Mouse (Mus musculus) kidney, adult 10 weeks (tissue): ENCODE measurements around the gene Stap1. TPM values are rescaled to one million over a fixed set of nuclear protein-coding genes. Genes with fewer than 3 reads are reported as not detected.

ENCODE experiments used
- polyA plus RNA-seq: library from polyadenylated mRNA; stranded (reverse); fragments of 350-450 nt; fragmentation: Illumina TruSeq; extraction: RNeasy Lipid Tissue Mini Kit (QIAGEN cat#74804); gene quantifications from one replicate; pipeline ENCODE4 v1.2.3, GENCODE M21; 2014; ENCODE audit warnings: low read depth, low replicate concordance

Stap1 gene
- polyA plus RNA-seq, result 10.9 TPM

DNA sequence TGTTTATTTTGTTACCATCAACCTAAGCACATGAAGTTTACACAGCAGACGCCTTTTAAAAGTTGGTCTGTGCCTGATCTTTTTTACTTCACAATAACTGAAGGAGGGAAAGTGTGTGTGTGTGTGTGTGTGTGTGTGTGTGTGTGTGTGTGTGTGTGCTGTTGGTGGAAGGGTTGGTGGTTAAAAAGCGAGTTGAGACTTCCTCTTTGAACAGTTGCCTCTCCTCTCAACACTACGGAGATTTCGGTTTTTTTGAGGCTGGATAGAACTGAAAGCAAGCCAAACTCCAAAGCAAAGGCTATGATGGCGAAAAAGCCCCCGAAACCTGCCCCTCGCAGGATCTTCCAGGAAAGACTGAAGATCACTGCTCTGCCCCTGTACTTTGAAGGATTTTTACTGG, at the start of gene Stap1:
TSS of gene Stap1 (plus strand) at position 209 of the 400 bp plus-strand sequence.

DNA sequence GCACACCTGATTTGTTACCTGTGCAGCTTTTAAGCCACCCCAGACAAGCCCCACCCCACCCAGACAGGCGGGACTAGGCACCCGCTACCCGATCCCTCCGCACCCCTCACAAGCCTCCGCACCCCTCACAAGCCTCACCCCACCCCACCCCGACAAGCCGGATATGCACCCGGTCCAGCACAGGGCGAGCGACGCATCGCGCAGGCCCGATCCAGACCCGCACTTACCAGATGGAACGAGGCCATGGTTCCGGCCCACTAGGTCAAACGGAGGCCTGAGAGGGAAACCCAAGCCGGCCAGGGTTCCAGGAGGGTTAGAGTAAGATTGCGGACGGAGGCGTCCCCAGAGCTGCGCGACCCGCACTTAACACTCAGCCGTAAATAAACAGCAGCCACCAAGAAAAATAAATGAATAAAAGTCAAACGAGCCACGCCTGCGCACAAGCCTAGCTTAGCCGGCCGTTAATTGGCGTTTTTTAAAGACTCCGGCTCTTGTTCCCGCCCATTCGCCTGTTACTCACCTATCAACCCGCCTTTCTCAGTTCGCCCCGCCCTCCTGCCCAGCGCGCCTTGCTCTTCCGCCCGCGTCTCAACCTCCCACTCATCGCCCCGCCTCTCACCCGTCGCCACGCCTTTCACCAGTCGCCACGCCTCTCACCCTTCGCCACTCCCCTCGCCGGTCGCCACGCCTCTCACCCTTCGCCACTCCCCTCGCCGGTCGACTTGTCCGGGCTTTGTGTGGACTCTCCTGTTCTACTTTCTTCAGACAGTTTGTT, 6.3 kb upstream of the Stap1 start, which contains the start of gene Cenpc1:
TSS of gene Cenpc1 (minus strand) at position 483 of the 775 bp plus-strand sequence.

Other genes starting within 250 kb of the Stap1 start
- gene Cenpc1, start 6.2 kb upstream of the Stap1 start, polyA plus RNA-seq, result 23.8 TPM
- 36.2 TPM for gene Uba6, start 101.1 kb downstream of the Stap1 start, polyA plus RNA-seq
- not detected for gene Gnrhr, start 126.2 kb downstream of the Stap1 start, polyA plus RNA-seq
- not detected for gene Tmprss11c, start 217.6 kb downstream of the Stap1 start, polyA plus RNA-seq